Mouse (Mus musculus) urinary bladder, postnatal 14 days (tissue): ENCODE measurements around the gene Pard3b.

Experiments used
- DNase-seq: peaks from one replicate; pipeline ENCODE4 v3.0.0; 2021; ENCODE audit warnings: low spot score

Pard3b gene

DNA sequence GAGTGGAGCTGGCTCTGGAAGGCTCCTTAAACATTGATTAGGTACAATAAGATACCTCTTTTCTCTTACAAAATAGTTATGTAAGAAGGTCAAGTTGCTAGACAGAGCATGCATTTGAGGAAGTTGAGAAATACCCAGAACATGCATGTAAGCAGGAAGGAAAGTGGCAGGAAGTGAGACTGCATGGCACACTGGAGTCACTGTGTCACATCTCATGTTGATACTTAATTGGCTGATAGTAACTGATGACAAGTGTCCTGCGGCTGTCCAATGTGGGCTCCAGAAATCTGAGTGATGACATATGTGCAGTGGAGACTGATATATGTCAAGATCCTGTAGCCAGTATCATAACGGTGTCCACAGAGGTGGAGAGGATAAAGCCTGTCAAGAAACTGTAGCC is 844.4 kb downstream of the Pard3b start:
- DNase-seq, result no peak

DNA sequence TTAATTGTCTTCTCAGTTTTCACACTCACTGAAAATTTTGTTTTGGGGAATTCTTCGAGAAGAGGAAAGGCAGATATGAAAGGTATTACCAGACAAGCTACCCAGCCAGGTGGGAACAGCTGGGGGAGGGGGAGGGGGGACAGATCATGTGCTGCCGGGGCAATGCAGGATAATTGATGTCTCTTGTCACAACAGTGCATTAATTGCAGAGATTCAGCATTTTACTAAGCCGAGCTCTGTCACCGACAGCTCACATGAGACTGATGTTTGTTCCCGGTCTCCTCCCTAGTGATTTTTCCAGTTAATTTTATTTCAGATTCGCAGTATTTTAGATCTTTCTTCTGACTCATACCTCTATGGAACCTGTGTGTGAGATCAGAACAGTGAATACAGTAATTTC is 850.2 kb downstream of the Pard3b start:
- no peak for DNase-seq

DNA sequence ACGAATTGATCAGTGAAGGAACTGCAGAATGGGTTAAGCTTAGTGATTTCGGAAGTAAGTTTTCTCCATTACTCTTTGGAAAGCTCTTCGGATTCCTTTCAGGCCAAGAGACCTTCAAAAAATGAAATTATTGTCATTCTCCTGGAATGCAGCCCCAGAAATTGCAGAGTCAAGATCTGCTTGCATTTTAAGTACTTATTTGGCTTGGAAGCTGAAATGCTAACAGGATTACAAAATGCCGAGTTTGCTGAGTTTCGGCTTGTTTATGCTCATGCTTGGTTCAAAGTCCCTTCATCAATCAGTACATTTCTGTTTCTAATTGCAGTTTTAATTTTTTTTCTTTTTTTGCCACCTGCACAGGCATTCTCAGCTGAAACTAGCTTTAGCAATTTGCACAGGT is 860.5 kb downstream of the Pard3b start:
- peak; percentile 3 for DNase-seq

DNA sequence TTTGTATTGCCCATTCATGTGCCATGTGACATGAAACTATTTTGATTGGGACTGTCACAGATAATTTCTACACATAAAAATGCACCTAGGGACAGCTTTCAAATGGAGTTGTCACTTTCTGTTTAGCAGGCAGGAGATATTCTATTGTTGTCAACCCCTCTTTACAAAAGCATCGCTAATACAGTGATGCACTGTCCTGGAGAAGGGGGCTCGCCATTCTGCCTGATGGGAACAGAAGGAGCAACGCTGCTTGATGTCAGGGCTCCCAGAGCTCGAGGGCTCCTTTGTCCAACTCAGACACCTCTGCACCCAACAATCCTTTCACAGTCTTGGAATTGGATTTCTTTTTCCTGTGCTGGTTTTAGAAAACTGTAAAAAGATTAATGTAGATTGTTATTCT is 871.9 kb downstream of the Pard3b start:
- DNase-seq, result no peak

- no peak for DNase-seq
Measured at GRCm38 (mm10) chr1:62511681-62512080, 873.1 kb downstream of the Pard3b start.

- no peak for DNase-seq
Measured at GRCm38 (mm10) chr1:62518621-62519213, 880.1 kb downstream of the Pard3b start.

DNA sequence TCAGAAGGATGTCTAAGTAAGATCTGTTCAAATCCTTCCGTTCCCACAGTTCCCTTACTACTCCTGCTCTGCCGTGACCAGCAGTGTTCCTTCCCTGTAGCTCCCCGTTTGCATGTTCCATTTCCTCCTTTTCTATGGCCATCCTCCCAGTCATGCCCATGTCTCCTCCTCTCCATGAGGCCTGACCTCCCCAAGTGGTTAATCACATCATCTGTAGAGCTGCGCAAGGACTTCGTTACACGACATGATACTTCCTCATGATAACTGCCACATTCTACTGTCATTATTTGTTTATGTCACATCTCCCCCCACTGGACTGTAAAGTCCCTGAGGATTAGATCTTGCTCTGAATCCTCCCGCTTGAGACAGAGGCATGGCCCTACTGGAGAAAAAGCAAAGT is 882.7 kb downstream of the Pard3b start:
- DNase-seq, result no peak

DNA sequence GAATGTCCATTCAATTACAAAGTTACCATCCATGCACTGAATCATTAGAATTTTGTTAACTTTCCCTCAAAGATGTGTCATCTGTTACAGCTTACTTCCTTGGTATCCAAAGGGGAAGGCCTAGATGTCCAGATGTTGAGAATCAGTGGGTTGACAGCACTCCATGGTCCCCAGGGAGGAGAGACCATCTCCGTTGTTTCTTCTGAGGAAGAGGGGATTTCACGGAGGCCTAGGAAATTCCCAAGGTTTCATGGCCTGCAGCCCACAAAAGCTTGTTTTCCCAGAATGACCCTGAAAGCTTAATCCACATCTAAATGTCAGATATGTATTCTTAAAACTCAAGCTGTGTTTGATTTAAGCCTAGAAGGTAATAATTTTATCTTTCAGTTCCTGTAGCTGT is 884.1 kb downstream of the Pard3b start:
- no peak for DNase-seq

- DNase-seq, result no peak
Measured at GRCm38 (mm10) chr1:62527788-62528187, 889.2 kb downstream of the Pard3b start.

- no peak for DNase-seq
Measured at GRCm38 (mm10) chr1:62529941-62530340, 891.3 kb downstream of the Pard3b start.

GRCm38 (mm10) chr1:62532426-62533126 is 894.0 kb downstream of the Pard3b start:
- DNase-seq, result no peak

- no peak for DNase-seq
Measured at GRCm38 (mm10) chr1:62548953-62549352, 910.3 kb downstream of the Pard3b start.

GRCm38 (mm10) chr1:62550546-62550945 is 911.9 kb downstream of the Pard3b start:
- DNase-seq, result no peak

DNA sequence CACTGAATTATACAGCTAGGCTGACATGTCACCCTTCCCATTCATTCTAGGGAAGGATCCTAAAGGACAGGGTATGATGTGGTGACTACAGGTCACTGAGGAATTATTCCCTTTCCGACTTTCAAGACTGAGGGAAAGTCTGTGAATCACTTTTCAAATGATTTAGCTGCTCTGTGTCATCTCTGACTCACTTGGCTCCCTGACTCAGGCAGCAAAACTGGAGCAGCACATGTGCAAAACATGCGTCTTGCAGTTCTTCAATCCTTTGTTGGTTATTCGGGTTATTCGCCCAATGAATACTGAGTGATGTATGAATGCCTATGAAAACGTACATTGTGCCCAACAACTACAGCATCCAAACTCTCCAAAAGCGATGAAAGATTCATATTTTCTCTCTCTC is 912.9 kb downstream of the Pard3b start:
- peak; percentile 5 for DNase-seq

GRCm38 (mm10) chr1:62555838-62556237 is 917.2 kb downstream of the Pard3b start:
- DNase-seq, result no peak

- DNase-seq, result no peak
Measured at GRCm38 (mm10) chr1:62562987-62563386, 924.4 kb downstream of the Pard3b start.

DNA sequence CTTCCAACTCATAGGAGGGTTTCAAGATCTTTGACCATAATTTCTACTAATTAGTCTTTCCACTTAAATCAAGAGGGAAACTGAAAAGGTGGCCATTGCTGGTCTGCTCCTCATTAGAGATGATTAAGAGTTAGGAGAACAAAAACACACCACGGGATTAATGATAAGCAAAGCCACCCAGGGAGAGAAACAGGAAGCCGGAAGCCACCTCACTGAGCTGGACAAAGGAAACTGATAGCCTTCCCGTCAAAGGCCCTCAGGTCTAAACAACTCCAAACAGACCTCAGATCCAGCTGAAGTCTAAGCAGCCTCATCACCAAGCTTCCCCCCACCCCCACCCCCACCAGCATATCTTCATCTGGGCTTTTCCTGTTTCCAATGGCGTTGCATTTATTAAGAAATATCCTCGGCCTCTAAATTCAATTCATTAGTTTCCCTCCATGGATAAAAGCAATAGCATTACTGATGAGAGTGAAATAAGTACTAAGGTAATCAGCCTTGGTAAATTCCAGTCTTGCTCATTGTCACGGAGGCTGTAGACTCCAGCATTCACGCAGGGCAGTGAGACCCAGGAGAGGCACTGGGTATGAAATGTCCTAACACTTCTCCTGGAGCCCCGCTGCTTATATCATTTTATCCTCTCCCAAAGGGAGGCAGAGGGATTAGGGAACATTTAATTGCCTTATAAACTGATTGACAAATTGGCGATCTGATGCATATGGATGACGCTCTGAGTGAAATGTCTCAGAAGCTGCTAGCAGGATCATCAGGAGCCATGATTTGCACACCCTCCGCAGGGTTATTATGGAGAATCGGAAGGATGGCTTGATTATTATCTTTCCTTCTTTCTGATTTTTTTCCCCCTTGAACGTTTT is 925.9 kb downstream of the Pard3b start:
- DNase-seq, result no peak

DNA sequence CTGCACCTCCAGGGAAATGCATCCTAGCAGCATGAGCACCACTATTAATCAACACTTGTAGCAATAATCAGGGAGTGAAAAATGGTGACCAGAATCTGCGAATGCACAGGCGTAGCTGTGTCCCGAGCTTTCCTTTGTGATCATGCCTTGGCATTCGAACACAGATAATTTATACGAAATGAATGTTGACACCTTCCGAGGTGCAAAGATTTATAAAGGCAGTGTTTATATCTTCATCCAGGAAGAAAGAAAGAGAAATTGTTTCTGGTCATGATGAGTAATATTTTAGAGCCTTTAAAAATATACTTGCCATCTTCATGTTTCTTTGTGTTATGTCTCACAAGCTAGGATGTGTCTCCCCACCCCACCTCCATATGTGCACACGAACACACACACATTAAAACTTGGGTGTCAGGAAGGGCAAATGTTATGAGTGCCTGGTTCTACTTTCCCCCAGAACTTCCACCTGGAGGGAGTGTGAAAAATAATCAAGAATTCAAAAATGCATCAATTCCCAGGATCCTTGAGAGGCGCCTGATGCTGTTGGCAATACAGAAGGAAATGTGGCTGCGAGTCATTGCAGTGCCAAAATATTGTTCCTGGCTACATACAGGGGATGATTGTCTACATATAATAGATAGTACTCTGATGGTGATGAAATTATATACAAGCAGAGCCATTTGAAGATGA is 926.6 kb downstream of the Pard3b start:
- DNase-seq, result no peak

DNA sequence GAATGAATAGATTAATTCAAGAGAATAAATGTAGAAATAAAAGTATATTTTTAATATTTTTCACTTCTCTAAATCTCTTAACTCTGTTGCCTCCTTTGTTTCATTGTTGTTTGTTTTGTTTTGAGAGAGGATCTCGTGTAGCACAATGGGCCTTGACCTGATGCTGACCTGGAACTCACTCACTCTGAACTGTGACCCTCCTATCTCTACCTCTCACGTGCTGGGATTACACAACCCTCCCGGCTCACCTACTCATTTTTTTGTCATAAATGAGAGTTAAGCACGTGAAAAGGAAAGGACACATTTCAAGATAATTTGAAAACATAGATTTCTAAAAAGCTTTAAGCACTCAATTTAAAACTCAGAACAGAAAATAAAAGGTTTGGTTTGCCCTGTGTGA is 928.0 kb downstream of the Pard3b start:
- no peak for DNase-seq

DNA sequence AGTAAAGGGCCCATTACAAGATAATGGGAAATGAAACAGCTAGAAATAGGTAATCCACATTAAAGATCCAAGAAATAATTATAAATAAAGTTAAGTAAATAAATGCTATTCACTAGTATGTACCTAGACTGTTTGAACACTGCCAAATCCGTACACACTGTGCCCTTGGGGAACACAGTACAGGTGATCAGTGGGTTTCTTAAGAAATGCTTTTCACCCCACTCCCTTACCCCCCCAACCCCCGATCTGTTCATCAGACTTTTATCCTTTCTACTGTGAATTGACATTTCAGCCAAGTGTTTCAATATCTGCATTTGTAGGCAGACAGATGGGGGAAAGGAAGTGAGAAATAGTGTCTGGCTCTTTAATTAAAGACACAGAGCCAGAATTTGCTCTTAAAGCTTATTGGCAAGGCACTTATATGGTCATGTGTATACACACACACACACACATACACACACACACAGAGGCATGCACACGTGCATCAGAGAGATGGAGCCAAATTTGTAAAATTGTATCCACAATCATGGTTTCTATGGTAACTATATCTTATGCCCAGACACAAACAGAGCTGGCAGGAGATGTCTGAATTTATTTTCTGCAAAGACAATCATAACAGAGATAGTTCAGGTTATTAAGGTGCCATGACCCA is 938.4 kb downstream of the Pard3b start:
- DNase-seq, result no peak

DNA sequence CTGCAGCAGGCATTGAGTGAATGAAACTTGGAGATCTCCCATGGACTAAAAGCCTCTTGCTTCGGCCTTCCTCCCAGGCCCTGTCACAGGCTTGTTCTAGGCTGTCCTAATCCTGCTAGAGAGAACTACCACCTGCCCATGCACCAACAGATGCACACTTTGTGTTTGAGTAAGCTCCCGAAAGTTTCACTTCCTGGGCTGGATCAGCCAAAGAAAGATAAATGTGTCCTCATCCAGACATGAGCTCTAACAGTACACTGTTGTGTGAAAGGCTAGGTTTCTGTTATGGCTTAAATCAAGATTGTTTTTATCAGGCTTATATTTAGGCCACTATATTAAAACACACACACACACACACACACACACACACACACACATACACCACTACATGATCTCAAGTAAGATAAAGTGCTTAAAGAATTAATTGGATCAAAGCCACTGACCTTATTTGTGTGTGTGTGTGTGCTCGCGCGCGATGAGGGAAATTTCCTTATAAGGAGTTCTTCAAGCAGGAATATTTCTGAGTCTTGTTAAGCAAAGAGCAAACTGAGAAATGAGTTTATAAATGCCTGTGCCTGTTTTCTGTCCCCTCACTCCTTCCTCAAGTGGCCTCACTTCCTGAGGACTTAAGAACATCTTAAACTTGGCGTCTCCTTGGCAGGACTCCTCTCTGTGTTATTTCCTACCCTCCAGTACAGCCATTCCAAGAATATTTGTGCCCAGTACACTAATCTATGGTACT is 940.6 kb downstream of the Pard3b start:
- DNase-seq, result peak; percentile 12
